Mouse (Mus musculus) lung, adult 2 months (tissue): ENCODE measurements around the gene Gm6583. TPM values are rescaled to one million over a fixed set of nuclear protein-coding genes. Genes with fewer than 3 reads are reported as not detected.

Experiments
- DNase-seq: peaks from one replicate; pipeline ENCODE4 v3.0.0; 2022
- H3K4me1 ChIP-seq: fragments of 200-500 bp; 2 replicates; pipeline ENCODE4 v1.6.1; 2011; ENCODE audit warnings: low read length; ENCODE audit not compliant: control insufficient read depth, insufficient read depth
- H3K4me3 ChIP-seq: fragments of 200-500 bp; replicated peaks from 2 replicates; pipeline ENCODE3; 2011; ENCODE audit warnings: low read depth, mild to moderate bottlenecking, control low read depth, low read length; ENCODE audit errors: extremely low read depth
- CTCF ChIP-seq: fragments of 200-500 bp; IDR thresholded peaks from 2 replicates; pipeline ENCODE4 v1.5.1; 2011; ENCODE audit warnings: mild to moderate bottlenecking, low read length, control low read depth; ENCODE audit not compliant: insufficient read depth
- POLR2A ChIP-seq: fragments of 200-500 bp; IDR thresholded peaks from 2 replicates; pipeline ENCODE4 v1.6.1; 2011; ENCODE audit warnings: low read depth, mild to moderate bottlenecking, control low read depth, low read length, borderline replicate concordance; ENCODE audit errors: extremely low read depth
- WGBS: fragments of 180-500 bp; shearing (Covaris S2); methylation state at CpG from one replicate; pipeline ENCODE4 v1.1.7; 2018; 5-methylcytosine and 5-hydroxymethylcytosine counted together
- polyA plus RNA-seq: library from polyadenylated mRNA; depleted of rRNA; stranded (reverse); fragments of >200 nt; gene quantifications from 2 replicates; pipeline ENCODE4 v1.2.3, GENCODE M21; 2012; rRNA removed

Gm6583 gene
- polyA plus RNA-seq, 1 experiment: not detected

- DNase-seq: no peak
- Histone ChIP-seq H3K4me1 (no peaks in the 10 kb centered on the region; the same call in 1 of the 2 replicates), H3K4me3 (no peak overlapping the region)
- TF ChIP-seq CTCF (no peak), POLR2A (no peak)
- 85% methylated on average over 5 of the region's 5 CpGs for WGBS
These were observed 39.4 kb downstream of the Gm6583 start for GRCm38 (mm10) chr5:112316468-112316867.

DNA sequence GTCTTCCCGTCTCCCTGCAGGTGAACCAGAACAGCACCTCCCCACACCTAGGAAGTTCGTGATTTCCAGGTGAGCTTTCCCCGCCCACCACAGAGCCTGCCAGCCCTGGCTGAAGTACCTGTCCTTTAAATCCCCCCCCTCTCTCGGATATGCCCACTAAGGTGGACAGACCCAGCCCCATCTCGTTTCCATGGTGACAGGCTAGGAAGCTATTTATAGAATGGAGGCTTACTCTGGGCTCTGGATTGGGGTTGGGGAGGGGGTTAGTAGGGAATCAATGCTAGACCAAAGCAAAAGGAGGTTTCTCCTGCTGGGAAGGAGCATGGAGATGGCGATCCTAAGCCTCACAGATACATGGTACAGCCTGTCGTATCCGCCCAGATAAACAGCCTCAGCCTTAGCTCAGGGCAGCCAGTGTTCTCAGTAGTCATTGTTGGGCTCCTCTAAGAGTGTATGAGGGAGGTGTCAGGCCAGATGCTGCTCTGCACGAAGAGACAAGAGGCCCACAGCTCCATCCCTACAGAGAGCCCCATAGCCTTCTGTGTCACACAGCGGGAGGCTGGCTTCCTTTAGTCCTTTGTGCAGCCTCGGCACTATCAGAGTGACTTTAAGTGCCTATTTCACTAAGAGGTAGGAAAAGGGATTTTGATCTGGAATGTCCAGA is 42.5 kb downstream of the Gm6583 start:
- TF ChIP-seq CTCF: no peak
- TF ChIP-seq POLR2A: no peak

GRCm38 (mm10) chr5:112305842-112306241 is 50.0 kb downstream of the Gm6583 start:
- WGBS: 83% methylated on average over 5 of the region's 5 CpGs
- Histone ChIP-seq H3K4me1 (peaks cover 2% of the 10 kb centered on the region; the same call in 1 of the 2 replicates), H3K4me3 (no peak overlapping the region)
- no peak for TF ChIP-seq CTCF
- no peak for TF ChIP-seq POLR2A
- DNase-seq: no peak

More for the DNA sequence above, 42.5 kb downstream of the Gm6583 start:
- Histone ChIP-seq H3K4me3 (no peak overlapping the region), H3K4me1 (no peaks in the 10 kb centered on the region; the same call in 1 of the 2 replicates)
- no peak for DNase-seq
- whole genome bisulfite sequencing: 76% methylated on average over 11 of the region's 11 CpGs

Other genes with a start within 250 kb of the Gm6583 start
- gene Cryba4, start 103.5 kb downstream of the Gm6583 start, polyA plus RNA-seq: 1.0 and 1.4 TPM in 2 replicates
- 0.14 TPM in 1 of 2 replicates, not detected in the other for gene Crybb1, start 100.2 kb downstream of the Gm6583 start, polyA plus RNA-seq
- gene Tpst2, start 79.3 kb downstream of the Gm6583 start, polyA plus RNA-seq: 122 and 144 TPM in 2 replicates
- 33.5 and 36.2 TPM in 2 replicates for gene Tfip11, start 29.7 kb downstream of the Gm6583 start, polyA plus RNA-seq
- gene Srrd, start 13.0 kb downstream of the Gm6583 start, polyA plus RNA-seq: 34.6 and 38.4 TPM in 2 replicates
- 34.7 and 40.9 TPM in 2 replicates for gene Hps4, start 12.9 kb downstream of the Gm6583 start, polyA plus RNA-seq
- gene Asphd2, start 38.8 kb upstream of the Gm6583 start, polyA plus RNA-seq: 0.41 and 0.56 TPM in 2 replicates
- gene Gm6588, start 93.4 kb upstream of the Gm6583 start, polyA plus RNA-seq: not detected in 2 replicates
- 0.12 and 0.38 TPM in 2 replicates for gene Sez6l, start 221.2 kb upstream of the Gm6583 start, polyA plus RNA-seq